Mouse (Mus musculus): ENCODE measurements around the gene Dglucy. TPM values are rescaled to one million over a fixed set of nuclear protein-coding genes. Genes with fewer than 3 reads are reported as not detected.

Gene Dglucy
- polyA plus RNA-seq, 1 experiment from 2014 or later: 0.49 TPM

GRCm38 (mm10) chr12:100901386-100901785 is 122.5 kb downstream of the Dglucy start:
- DNase-seq (ENCODE audit: low spot score): no peak
- Histone ChIP-seq H3K27ac (no peak overlapping the region), H3K36me3 (no peaks in the 10 kb centered on the region), H3K4me1 (peaks cover 14% of the 10 kb centered on the region), H3K4me3 (no peak overlapping the region), H3K9me3 (no peaks in the 10 kb centered on the region), H3K27me3 (ENCODE audit: insufficient read depth, poor library complexity, severe bottlenecking) (peaks cover 73% of the 10 kb centered on the region)
- WGBS: 77% methylated on average over 6 of the region's 6 CpGs

DNA sequence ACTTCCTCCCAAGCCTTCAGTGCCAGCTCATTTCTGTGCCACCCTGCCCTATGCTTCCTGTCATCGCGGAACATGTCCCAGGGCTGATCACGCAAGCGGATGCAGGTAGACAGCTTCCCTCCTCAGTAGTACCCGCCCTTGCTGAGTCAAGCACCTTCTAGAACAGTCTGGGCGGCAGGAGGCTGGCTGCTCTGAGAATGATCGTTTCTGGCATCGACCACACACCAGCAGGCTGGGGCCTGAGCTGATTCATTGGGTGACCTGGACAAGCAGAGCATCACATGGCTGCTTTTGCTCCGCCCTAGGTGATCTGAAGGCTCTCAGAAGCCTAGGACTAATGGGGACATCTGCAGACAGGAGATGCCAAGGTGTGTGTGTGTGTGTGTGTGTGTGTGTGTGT is 124.9 kb downstream of the Dglucy start:
- no peaks in the 10 kb centered on the region for H3K9me3 ChIP-seq
- H3K27ac ChIP-seq: no peak overlapping the region
- no peak overlapping the region for H3K4me3 ChIP-seq
- 84% methylated on average over 9 of the region's 9 CpGs for WGBS
- DNase-seq (ENCODE audit: low spot score): no peak
- H3K36me3 ChIP-seq: no peaks in the 10 kb centered on the region
- H3K27me3 ChIP-seq (ENCODE audit: insufficient read depth, poor library complexity, severe bottlenecking): peaks cover 73% of the 10 kb centered on the region
- H3K4me1 ChIP-seq: peaks cover 20% of the 10 kb centered on the region

DNA sequence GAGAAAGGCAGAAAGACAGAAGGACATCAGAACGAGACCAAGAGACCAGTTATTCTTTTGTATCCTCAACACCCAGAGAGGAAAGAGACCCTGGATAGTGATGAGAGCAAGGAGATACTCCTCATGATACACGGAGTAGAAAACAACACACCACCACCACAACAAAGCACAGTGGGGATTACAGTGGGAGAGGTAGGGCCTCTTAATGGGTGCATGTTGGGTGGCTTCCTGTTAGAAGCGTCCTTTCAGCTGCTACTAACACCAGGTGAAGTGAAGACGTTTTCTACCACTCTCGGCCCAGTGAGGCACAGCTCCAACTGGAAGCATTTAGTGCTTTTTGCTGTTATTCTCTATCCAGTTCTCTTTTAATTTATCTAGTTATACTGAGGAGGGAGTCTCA is 128.0 kb downstream of the Dglucy start:
- Histone ChIP-seq H3K4me3 (no peak overlapping the region), H3K27ac (no peak overlapping the region), H3K9me3 (no peaks in the 10 kb centered on the region), H3K36me3 (no peaks in the 10 kb centered on the region), H3K4me1 (peaks cover 11% of the 10 kb centered on the region), H3K27me3 (ENCODE audit: insufficient read depth, poor library complexity, severe bottlenecking) (peaks cover 63% of the 10 kb centered on the region)
- 76% methylated on average over 5 of the region's 5 CpGs for WGBS
- DNase-seq (ENCODE audit: low spot score): no peak

DNA sequence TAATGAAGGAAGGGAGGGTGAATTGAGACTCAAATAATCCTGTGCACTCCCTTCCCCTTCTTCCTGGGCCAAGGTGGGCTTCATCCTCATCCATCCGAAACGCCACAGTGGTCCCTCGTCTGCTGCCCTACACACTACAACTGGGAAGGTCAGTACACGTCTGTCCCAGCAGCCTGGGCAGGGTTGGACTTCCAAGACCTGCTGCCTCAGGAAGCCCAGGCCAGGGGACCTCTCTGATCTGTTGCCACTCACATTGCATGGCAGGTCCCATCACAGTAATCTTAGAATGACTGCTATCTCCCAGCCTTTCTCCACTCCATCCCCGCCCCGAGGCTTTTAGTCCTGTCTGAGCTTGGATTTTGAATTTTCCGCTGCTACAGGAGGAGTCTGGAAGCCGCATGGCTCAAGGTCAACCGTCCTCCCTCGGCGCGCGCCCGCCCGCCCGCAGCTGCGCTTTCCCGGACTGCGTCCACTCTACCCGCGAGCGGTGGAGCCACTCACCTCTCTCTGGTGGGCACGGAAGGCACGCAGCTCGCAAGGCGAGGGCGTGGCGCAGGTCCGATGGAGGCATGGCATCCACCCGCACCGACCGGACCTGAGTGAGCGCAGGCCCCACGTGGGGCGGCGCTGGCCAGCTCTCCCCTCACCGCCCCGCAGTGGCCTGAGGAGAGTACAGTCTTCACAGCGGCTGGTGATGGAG is 128.9 kb downstream of the Dglucy start, which contains the start of gene Gpr68:
TSS of gene Gpr68 (minus strand) at position 601 of the 700 bp plus-strand sequence.
- Histone ChIP-seq H3K9me3 (no peaks in the 10 kb centered on the region), H3K27me3 (ENCODE audit: insufficient read depth, poor library complexity, severe bottlenecking) (peaks cover 54% of the 10 kb centered on the region), H3K36me3 (peaks cover under 1% of the 10 kb centered on the region; the same call in 1 of the 2 replicates), H3K27ac (peak within 1 kb of the TSS; percentile 90), H3K4me1 (peaks cover 11% of the 10 kb centered on the region), H3K4me3 (peak within 1 kb of the TSS; percentile 68)
- WGBS: 3% methylated on average over 39 of the region's 39 CpGs
- DNase-seq (ENCODE audit: low spot score): peak; percentile 79

- peak; percentile 71 for DNase-seq (ENCODE audit: low spot score)
- H3K27me3 ChIP-seq (ENCODE audit: insufficient read depth, poor library complexity, severe bottlenecking): peaks cover 49% of the 10 kb centered on the region
- 19% methylated on average over 10 of the region's 10 CpGs for WGBS
- peaks cover 11% of the 10 kb centered on the region for H3K4me1 ChIP-seq
- peak overlapping the region; percentile 68 for H3K4me3 ChIP-seq
- no peaks in the 10 kb centered on the region for H3K9me3 ChIP-seq
- peaks cover 3% of the 10 kb centered on the region; the same call in 1 of the 2 replicates for H3K36me3 ChIP-seq
- peak overlapping the region; percentile 90 for H3K27ac ChIP-seq
These were observed 129.6 kb downstream of the Dglucy start for GRCm38 (mm10) chr12:100908298-100909034.

DNA sequence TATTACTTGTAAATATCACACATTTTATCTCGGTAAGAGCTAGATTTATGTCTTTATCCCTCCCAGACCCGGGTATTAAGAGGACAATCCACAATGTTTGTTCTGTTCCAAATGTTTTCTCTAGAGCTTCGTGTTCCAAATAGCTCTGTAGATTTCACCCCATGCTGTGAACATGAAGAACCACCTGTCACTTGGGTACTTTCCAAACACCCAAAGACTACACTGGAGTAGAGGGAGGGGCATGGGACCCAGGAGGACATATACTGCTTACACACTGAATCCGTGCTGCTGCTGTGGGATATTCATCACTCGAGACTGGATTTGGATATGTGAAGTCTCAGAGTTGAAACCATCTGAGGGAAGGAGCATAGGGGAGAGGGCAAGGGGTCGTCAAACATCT is 130.9 kb downstream of the Dglucy start:
- Histone ChIP-seq H3K9me3 (no peaks in the 10 kb centered on the region), H3K27me3 (ENCODE audit: insufficient read depth, poor library complexity, severe bottlenecking) (peaks cover 53% of the 10 kb centered on the region), H3K4me3 (no peak overlapping the region), H3K27ac (no peak overlapping the region), H3K36me3 (peaks cover 3% of the 10 kb centered on the region; the same call in 1 of the 2 replicates), H3K4me1 (peaks cover 11% of the 10 kb centered on the region)
- 73% methylated on average over 6 of the region's 6 CpGs for WGBS
- DNase-seq (ENCODE audit: low spot score): no peak

- Histone ChIP-seq H3K4me3 (no peak overlapping the region), H3K27me3 (ENCODE audit: insufficient read depth, poor library complexity, severe bottlenecking) (peaks cover 55% of the 10 kb centered on the region), H3K4me1 (peaks cover 11% of the 10 kb centered on the region), H3K36me3 (peaks cover 3% of the 10 kb centered on the region; the same call in 1 of the 2 replicates), H3K27ac (no peak overlapping the region), H3K9me3 (no peaks in the 10 kb centered on the region)
- DNase-seq (ENCODE audit: low spot score): peak; percentile 53
- WGBS: 85% methylated on average over 12 of the region's 12 CpGs
These were observed 131.9 kb downstream of the Dglucy start for GRCm38 (mm10) chr12:100910731-100911130.

DNA sequence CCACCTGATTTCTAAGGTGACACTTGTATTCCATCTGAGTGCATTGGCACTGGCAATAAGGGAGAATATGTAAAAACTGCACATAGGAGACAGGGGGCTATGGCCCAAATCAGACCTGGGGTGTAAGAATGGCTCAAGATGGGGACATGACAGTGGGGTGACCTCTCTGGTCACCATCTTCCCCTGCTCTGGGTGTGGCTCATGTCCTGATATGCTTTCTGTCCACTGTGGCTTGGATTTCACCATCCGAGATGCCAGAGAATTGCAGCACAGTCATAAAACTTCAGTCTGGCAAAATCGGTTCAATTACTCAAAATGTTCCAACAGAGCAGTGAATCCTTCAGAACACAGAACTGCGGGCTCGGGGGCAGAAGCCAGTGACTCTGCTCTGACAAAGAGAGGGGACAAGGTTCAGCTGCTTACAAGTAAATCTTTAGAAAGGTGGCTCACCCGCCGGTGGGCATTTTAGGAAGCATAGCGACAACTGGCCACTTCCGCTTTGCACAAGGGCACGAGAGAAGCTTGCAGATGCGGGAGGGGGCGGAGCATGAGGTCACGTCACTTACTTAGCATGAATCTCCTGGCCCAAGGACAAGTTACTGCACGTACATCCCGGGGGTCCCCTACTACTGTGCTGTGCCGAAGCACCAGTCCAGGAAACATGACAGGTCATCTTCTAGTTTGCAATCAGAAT is 145.9 kb downstream of the Dglucy start:
- Histone ChIP-seq H3K36me3 (peaks cover 12% of the 10 kb centered on the region; the same call in 1 of the 2 replicates), H3K9me3 (no peaks in the 10 kb centered on the region)
- WGBS: 82% methylated on average over 15 of the region's 15 CpGs

DNA sequence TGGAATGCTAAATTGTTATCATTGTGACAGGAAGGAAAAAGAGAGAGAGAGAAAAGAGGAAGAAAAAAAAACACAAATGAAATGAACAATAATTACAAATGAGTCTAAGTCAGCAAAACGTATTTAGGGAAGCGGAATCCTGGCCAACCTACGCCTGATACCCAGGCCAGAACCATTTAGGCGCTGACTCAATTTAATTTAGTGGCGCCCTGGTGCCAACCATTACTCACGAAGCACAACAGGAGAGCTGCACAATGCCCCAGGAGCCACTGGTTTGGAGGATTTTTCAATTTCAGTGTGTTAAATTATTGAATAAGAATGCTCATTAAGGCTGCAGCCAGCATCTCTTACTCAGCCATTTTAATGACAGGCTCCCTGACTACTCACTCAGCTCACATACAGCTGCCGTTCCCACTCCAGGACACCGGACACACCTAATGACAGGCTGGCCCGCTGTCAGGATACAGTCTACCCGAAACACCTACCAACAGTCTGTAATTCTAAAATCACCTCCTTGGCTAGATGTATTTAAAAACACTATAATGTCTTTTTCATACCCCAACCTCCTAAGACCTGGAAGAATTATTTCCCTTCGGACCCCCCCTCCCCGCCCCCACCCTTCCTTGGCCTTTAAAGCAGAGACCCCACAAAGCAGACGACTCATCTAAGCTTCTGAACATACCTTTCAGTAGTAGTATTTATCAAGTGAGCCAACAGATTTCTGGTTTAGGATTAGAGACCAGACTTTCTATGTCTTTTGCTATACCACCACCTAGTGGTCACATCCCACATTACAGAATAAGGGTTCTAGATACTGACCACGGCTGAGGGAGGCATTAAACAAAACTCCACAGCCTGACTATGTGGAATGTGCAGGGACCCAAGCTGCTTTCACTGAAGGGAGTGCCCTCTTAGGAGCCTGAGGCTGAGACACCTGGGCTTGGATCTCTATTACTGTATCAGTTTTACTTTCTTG is 147.1 kb downstream of the Dglucy start:
- 68% methylated on average over 14 of the region's 14 CpGs for WGBS
- DNase-seq (ENCODE audit: low spot score): no peak
- no peak overlapping the region for H3K27ac ChIP-seq
- peaks cover 14% of the 10 kb centered on the region; the same call in 1 of the 2 replicates for H3K36me3 ChIP-seq
- no peak overlapping the region for H3K4me3 ChIP-seq
- H3K4me1 ChIP-seq: 0 out of 2 replicates have a peak, but pooled peaks cover 3% of the 10 kb centered on the region
- no peaks in the 10 kb centered on the region for H3K9me3 ChIP-seq
- H3K27me3 ChIP-seq (ENCODE audit: insufficient read depth, poor library complexity, severe bottlenecking): peaks cover 5% of the 10 kb centered on the region

More for the DNA sequence above, 145.9 kb downstream of the Dglucy start:
- Histone ChIP-seq H3K27me3 (ENCODE audit: insufficient read depth, poor library complexity, severe bottlenecking) (peaks cover 5% of the 10 kb centered on the region), H3K27ac (no peak overlapping the region), H3K4me3 (no peak overlapping the region), H3K4me1 (0 out of 2 replicates have a peak, but pooled peaks cover 3% of the 10 kb centered on the region)
- no peak for DNase-seq (ENCODE audit: low spot score)

DNA sequence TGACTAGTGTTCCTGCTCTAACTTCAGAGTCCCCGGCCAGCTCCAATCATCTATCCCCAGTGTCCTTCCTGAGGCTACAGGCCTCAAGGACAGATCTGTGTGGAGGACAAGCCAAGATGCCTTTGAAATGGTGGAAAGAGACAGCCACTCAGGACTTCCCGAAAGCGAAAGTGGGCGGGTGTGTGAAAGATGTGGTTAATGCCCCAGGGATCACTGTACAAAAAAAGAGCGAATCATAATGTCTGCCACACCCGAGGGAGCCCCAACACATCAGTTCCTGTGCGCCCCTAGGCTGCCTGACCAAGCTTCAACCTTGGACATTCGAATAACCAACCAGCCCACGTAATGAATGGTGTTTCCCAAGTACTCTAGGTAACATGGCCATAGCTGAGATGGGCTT is 149.4 kb downstream of the Dglucy start:
- 89% methylated on average over 9 of the region's 9 CpGs for WGBS
- Histone ChIP-seq H3K4me1 (0 out of 2 replicates have a peak, but pooled peaks cover 3% of the 10 kb centered on the region), H3K4me3 (no peak overlapping the region), H3K9me3 (no peaks in the 10 kb centered on the region), H3K36me3 (peaks cover 14% of the 10 kb centered on the region; the same call in 1 of the 2 replicates), H3K27me3 (ENCODE audit: insufficient read depth, poor library complexity, severe bottlenecking) (no peaks in the 10 kb centered on the region; the same call in 1 of the 2 replicates), H3K27ac (no peak overlapping the region)
- no peak for DNase-seq (ENCODE audit: low spot score)

- H3K27ac ChIP-seq: no peak overlapping the region
- H3K4me3 ChIP-seq: no peak overlapping the region
- 92% methylated on average over 14 of the region's 14 CpGs for WGBS
- H3K27me3 ChIP-seq (ENCODE audit: insufficient read depth, poor library complexity, severe bottlenecking): peaks cover 15% of the 10 kb centered on the region
- H3K36me3 ChIP-seq: peaks cover 14% of the 10 kb centered on the region; the same call in 1 of the 2 replicates
- DNase-seq (ENCODE audit: low spot score): no peak
- no peaks in the 10 kb centered on the region for H3K4me1 ChIP-seq
- no peaks in the 10 kb centered on the region for H3K9me3 ChIP-seq
These were observed 152.8 kb downstream of the Dglucy start for GRCm38 (mm10) chr12:100931653-100932052.

DNA sequence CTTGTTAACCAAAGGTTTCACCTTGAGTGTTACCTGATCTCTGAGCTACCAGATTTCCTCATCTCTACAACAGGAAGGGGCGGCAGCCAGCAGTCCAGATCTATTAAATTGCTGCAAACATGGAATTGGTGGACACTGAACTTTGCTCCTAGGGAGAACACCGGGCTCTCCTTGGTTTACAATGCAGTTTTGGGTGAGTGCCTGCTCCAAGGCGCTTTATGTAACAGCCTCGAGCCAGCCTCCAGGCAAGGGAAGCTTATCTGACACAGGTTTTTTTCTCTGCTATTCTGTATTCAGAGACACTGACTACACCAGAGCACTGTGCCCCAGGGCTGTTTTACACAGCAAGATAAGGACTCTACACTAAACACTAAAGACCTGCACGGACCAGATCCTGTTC is 155.9 kb downstream of the Dglucy start:
- H3K4me1 ChIP-seq: 0 out of 2 replicates have a peak, but pooled peaks cover under 1% of the 10 kb centered on the region
- H3K27ac ChIP-seq: no peak overlapping the region
- no peaks in the 10 kb centered on the region for H3K9me3 ChIP-seq
- H3K27me3 ChIP-seq (ENCODE audit: insufficient read depth, poor library complexity, severe bottlenecking): peaks cover 44% of the 10 kb centered on the region
- no peak for DNase-seq (ENCODE audit: low spot score)
- no peak overlapping the region for H3K4me3 ChIP-seq
- WGBS: 68% methylated on average over 5 of the region's 5 CpGs
- H3K36me3 ChIP-seq: peaks cover 3% of the 10 kb centered on the region; the same call in 1 of the 2 replicates

Measured in heart, embryonic 10.5 days (tissue).